12 mouse cellular contexts compared by ENCODE assay signal in genomic region chr17:28081856-28082255, GRCm38 (mm10). TPM values are rescaled to one million over a fixed set of nuclear protein-coding genes. Genes with fewer than 3 reads are reported as not detected.
"Had no signal": no experiment of that assay in that cellular context is flagged by ENCODE, and none has a peak within 500 bp of the region (broad histone marks: within the 10 kb centered on the region; RNA-seq: fewer than 3 reads in every experiment).

No protein-coding gene starts in this region.

- H3K4me3 ChIP-seq: limb, embryonic 12.5 days; limb, embryonic 15.5 days; liver, embryonic 15.5 days; lung, embryonic 15.5 days; megakaryocyte, embryonic 14.5 days; midbrain, embryonic 10.5 days; midbrain, embryonic 13.5 days; myocyte had no signal

- H3K36me3 ChIP-seq: limb, embryonic 12.5 days; limb, embryonic 15.5 days; liver, embryonic 15.5 days; lung, embryonic 15.5 days; midbrain, embryonic 10.5 days; midbrain, embryonic 13.5 days had no signal

- H3K27ac ChIP-seq: limb, embryonic 12.5 days; limb, embryonic 15.5 days; liver, embryonic 15.5 days; lung, embryonic 15.5 days; midbrain, embryonic 10.5 days; midbrain, embryonic 13.5 days; stomach, postnatal 0 days had no signal

- H3K9me3 ChIP-seq: limb, embryonic 12.5 days; limb, embryonic 15.5 days; liver, embryonic 15.5 days; lung, embryonic 15.5 days; midbrain, embryonic 10.5 days; midbrain, embryonic 13.5 days had no signal

- DNase-seq: right cerebral cortex, adult 18-20 months had no signal

- H3K9ac ChIP-seq: limb, embryonic 12.5 days; limb, embryonic 15.5 days; liver, embryonic 15.5 days; lung, embryonic 15.5 days; midbrain, embryonic 13.5 days had no signal

- H3K4me2 ChIP-seq: limb, embryonic 12.5 days; limb, embryonic 15.5 days; liver, embryonic 11.5 days; liver, embryonic 15.5 days; lung, embryonic 15.5 days; midbrain, embryonic 13.5 days had no signal

- ATAC-seq: midbrain, embryonic 13.5 days; midbrain, embryonic 16.5 days had no signal

RNA-seq across cellular contexts. Expression of gene Tcp11, which starts 1.4 kb away (rescaled TPM):
- polyA plus RNA-seq: myocyte had no signal
